Mouse (Mus musculus) heart, embryonic 15.5 days (tissue): ENCODE measurements at regions not wholly inside any gene's neighbourhood (a gene's known extent, or its start where the extent isn't known, plus 50 kb on each side); places are given as distances from the start of the nearest gene placed in this dataset.
"Not testable (repeated sequence)": the region's sequence is repeated elsewhere in the genome, so short reads cannot be mapped to it uniquely, and the experiment has no call there.

Experiments used
- ATAC-seq: fragments of 200-750 bp; cut with Nextera tagmentation; replicated peaks from 2 replicates; pipeline ENCODE4 v1.8.0; 2017; ENCODE audit warnings: low read depth, moderate TSS enrichment; ENCODE audit not compliant: insufficient number of reproducible peaks, insufficient read depth, low FRiP score
- H3K27ac ChIP-seq: fragments of 300-500 bp; sonication (generic); 2 replicates; pipeline ENCODE4 v1.5.1; 2015; ENCODE audit warnings: mild to moderate bottlenecking, inconsistent platforms
- H3K27me3 ChIP-seq: fragments of 300-500 bp; sonication (generic); 2 replicates; pipeline ENCODE4 v1.6.1; 2015; ENCODE audit warnings: inconsistent platforms
- H3K36me3 ChIP-seq: fragments of 300-500 bp; sonication (generic); 2 replicates; pipeline ENCODE4 v1.6.1; 2015; ENCODE audit warnings: mild to moderate bottlenecking, inconsistent platforms
- H3K4me1 ChIP-seq: fragments of 300-500 bp; sonication (generic); replicated peaks from 2 replicates; pipeline ENCODE4 v1.6.1; 2015; ENCODE audit warnings: inconsistent platforms
- H3K4me2 ChIP-seq: fragments of 300-500 bp; sonication (generic); 2 replicates; pipeline ENCODE4 v1.6.1; 2015; ENCODE audit warnings: inconsistent platforms, mild to moderate bottlenecking, moderate library complexity
- H3K4me3 ChIP-seq: fragments of 300-500 bp; sonication (generic); 2 replicates; pipeline ENCODE4 v1.5.1; 2015; ENCODE audit warnings: mild to moderate bottlenecking, inconsistent platforms
- H3K9ac ChIP-seq: fragments of 300-500 bp; sonication (generic); 2 replicates; pipeline ENCODE4 v1.6.1; 2015; ENCODE audit warnings: mild to moderate bottlenecking, inconsistent platforms
- H3K9me3 ChIP-seq: fragments of 300-500 bp; sonication (generic); replicated peaks from 2 replicates; pipeline ENCODE4 v1.6.1; 2016; ENCODE audit warnings: inconsistent platforms
- WGBS: fragments of 180-500 bp; shearing (Covaris S2); methylation state at CpG from one replicate; pipeline ENCODE4 v1.1.7; 2015; ENCODE audit warnings: mixed read lengths; 5-methylcytosine and 5-hydroxymethylcytosine counted together

GRCm38 (mm10) chr2:72648294-72648693 is 172.3 kb downstream of the Cdca7 start:
- H3K4me3 ChIP-seq = no peak overlapping the region
- H3K4me1 ChIP-seq = peaks cover 7% of the 10 kb centered on the region; the same call in 1 of the 2 replicates
- H3K4me2 ChIP-seq = no peak overlapping the region
- H3K9me3 ChIP-seq = no peaks in the 10 kb centered on the region
- no peak overlapping the region for H3K9ac ChIP-seq
- H3K36me3 ChIP-seq = no peaks in the 10 kb centered on the region
- no peak for ATAC-seq
- WGBS = 39% methylated on average over 5 of the region's 5 CpGs
- H3K27ac ChIP-seq = no peak overlapping the region
- H3K27me3 ChIP-seq = no peaks in the 10 kb centered on the region

DNA sequence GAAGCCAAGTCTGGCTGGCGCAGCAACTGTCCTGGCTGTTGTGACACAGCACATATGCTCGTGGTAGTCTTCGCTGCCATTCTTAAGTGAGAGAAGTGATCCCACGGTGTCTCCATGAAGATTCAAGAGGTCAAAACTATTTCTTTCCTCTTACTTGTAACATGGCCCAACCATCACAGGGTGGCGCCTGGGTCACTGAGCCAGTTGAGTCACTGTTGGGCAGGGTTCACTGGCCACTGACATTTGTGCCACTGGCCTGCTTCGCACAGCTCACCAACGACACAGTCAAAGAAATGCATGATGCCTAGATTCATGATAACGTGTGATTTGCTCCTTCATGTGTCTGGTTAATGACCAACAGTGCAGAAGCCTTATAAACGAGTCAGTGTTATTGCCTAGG is 179.9 kb downstream of the Cdca7 start:
- no peak for ATAC-seq
- H3K4me2 ChIP-seq = no peak overlapping the region
- H3K4me1 ChIP-seq = 0 out of 2 replicates have a peak, but pooled peaks cover 4% of the 10 kb centered on the region
- 71% methylated on average over 9 of the region's 9 CpGs for WGBS
- H3K9me3 ChIP-seq = no peaks in the 10 kb centered on the region
- no peaks in the 10 kb centered on the region for H3K36me3 ChIP-seq
- H3K27ac ChIP-seq = no peak overlapping the region
- H3K4me3 ChIP-seq = no peak overlapping the region
- no peak overlapping the region for H3K9ac ChIP-seq
- no peaks in the 10 kb centered on the region for H3K27me3 ChIP-seq

GRCm38 (mm10) chr2:72657101-72657920 is 181.4 kb downstream of the Cdca7 start:
- no peaks in the 10 kb centered on the region for H3K36me3 ChIP-seq
- H3K4me3 ChIP-seq = no peak overlapping the region
- H3K27ac ChIP-seq = no peak overlapping the region
- WGBS = 51% methylated on average over 10 of the region's 10 CpGs
- H3K9ac ChIP-seq = no peak overlapping the region
- H3K4me1 ChIP-seq = 0 out of 2 replicates have a peak, but pooled peaks cover 4% of the 10 kb centered on the region
- no peak for ATAC-seq
- H3K27me3 ChIP-seq = no peaks in the 10 kb centered on the region
- H3K4me2 ChIP-seq = no peak overlapping the region
- H3K9me3 ChIP-seq = no peaks in the 10 kb centered on the region

- Histone ChIP-seq H3K27me3 (no peaks in the 10 kb centered on the region), H3K9me3 (no peaks in the 10 kb centered on the region), H3K4me2 (no peak overlapping the region), H3K36me3 (no peaks in the 10 kb centered on the region), H3K9ac (no peak overlapping the region), H3K4me3 (no peak overlapping the region), H3K4me1 (0 out of 2 replicates have a peak, but pooled peaks cover 2% of the 10 kb centered on the region), H3K27ac (no peak overlapping the region)
- ATAC-seq = no peak
- 80% methylated on average over 7 of the region's 7 CpGs for WGBS
Observed at GRCm38 (mm10) chr2:72662396-72662795, 186.4 kb downstream of the Cdca7 start.

DNA sequence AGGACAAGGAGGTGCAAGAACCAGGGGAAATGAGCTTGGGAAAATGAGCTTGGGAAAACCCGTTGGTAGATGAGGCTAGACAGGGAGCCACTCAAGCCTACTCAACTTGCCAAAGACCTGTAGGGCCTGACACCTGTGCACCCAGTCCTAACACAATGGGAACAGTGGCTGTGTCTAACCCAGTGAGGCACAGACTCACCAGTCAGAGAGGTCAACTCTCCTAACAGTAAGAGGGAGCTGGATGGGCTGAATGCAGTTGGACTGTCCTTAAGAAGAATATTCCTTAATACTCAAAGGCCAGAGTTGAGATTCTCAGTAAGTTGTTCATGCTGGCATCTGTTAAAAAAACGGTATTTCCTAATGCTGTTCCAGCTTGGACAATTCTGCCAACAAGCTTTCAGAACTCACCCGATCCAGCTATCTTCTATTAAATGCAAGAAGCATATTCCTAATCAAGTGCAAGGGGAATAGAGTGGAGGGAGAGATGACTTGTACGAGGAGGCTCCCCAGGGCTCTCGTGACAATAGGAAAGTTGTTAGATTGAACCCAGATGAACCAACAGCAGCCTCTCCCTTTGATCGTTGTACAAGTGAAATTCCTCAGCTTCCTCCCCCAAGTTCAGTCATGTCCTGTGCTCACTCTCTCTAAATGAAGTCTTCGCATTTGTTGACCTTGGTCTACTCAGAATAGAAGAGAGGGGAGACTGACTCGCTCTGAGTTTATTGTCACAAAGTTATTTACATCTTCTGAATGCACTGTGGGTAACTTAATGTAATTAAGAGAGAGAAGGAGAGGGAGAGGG is 187.2 kb downstream of the Cdca7 start:
- 60% methylated on average over 8 of the region's 8 CpGs for WGBS
- Histone ChIP-seq H3K9ac (no peak overlapping the region), H3K9me3 (no peaks in the 10 kb centered on the region), H3K36me3 (no peaks in the 10 kb centered on the region), H3K4me3 (no peak overlapping the region), H3K4me2 (no peak overlapping the region), H3K27ac (no peak overlapping the region), H3K4me1 (no peaks in the 10 kb centered on the region), H3K27me3 (no peaks in the 10 kb centered on the region)
- no peak for ATAC-seq

DNA sequence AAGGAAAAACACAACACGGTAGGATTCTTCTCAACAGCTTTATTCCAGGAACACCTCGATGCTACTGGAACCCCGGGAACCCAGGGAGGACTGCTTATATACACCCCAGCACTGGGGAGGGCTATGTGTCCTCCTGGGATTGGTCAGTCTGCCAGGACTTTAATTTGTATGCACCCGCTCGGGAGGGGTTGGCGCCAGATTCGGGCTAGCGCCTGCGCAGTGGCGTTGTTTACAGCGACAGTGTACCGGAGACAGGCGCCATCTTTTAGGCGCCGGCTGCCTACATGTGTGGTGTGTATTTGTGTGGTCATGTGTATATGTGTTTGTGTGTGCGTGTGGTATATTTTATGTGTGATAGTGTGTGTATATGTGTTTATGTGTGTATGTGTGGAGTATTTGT is 191.4 kb downstream of the Cdca7 start:
- H3K27me3 ChIP-seq, H3K9me3 ChIP-seq, ATAC-seq, H3K36me3 ChIP-seq, H3K4me1 ChIP-seq, H3K4me2 ChIP-seq, H3K4me3 ChIP-seq, H3K27ac ChIP-seq, H3K9ac ChIP-seq: not testable (repeated sequence)
- 93% methylated on average over 16 of the region's 16 CpGs for WGBS

DNA sequence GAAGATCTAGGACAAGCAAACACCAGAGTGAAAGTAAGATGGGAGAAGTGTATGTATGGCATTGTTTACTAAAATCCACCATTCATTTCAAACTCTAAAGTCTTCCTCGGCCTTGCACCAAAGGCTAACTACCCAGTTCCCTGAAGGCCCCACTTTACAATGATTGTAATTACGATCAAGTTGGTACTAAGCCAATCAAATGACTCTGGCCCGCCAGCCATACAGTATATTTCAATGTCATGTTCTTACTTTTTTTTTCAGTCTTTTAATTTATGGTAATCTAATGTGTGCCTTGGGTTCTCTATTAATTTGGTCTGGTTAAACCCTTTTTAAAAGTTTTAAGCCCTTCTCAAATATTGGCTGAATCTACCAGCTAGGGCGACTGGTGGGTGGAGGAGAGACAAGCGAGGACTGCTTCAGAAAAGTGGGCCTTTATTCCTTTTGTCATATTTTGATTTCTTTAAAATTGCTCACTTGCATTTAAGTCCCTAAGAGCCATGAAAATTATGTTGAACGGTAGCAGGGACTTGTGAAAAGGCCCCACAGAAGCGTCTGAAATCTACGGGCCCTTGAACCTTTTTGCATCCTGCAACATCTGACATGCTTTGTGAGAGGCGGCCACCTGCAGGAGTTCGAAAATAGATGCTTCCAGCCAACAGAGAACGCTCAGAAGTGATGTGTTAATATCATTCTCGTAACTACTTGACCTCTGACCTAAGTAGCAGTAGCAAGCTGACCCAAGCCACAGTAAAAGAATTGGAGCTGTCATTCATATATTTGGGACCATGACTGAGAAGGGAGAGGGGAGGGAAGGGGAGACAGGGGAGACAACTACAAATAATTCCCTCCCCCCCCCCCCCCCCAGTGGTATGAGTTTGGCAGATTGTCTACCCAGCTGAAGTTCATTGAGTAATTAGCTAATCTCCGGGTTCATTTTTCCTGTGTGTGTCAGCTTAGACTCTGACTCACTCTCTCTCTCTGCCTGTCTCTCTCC is 197.2 kb downstream of the Cdca7 start:
- H3K27ac ChIP-seq = no peak overlapping the region

DNA sequence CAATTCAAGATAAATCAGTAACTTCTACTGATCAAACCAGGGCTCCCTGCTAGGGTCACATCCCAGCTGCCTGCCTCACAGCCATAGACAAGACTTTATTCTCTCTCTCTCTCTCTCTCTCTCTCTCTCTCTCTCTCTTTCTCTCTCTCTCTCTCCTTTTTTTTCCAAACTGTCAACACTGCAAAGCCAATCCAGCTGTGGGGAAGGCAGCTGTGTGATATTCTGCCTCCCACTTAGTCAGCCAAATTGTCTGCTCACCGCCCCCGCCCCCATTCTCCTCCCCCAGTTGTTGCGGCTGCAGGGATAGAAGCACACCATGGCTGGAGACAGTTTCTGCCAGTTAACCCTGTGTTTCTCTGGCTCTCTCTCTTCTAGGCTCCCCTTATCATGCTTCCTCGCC is 198.3 kb downstream of the Cdca7 start:
- H3K4me3 ChIP-seq = no peak overlapping the region
- H3K27ac ChIP-seq = no peak overlapping the region
- H3K4me2 ChIP-seq = 0 out of 2 replicates have a peak overlapping the region, but pooled peaks have one; percentile 13
- no peaks in the 10 kb centered on the region for H3K9me3 ChIP-seq
- no peaks in the 10 kb centered on the region for H3K36me3 ChIP-seq
- no peak; the same call in 1 of the 2 replicates for ATAC-seq
- H3K9ac ChIP-seq = no peak overlapping the region
- 15% methylated on average over 4 of the region's 4 CpGs for WGBS
- peaks cover 12% of the 10 kb centered on the region for H3K4me1 ChIP-seq
- peaks cover 5% of the 10 kb centered on the region; the same call in 1 of the 2 replicates for H3K27me3 ChIP-seq

More for the DNA sequence above, 197.2 kb downstream of the Cdca7 start:
- ATAC-seq = no peak
- H3K9ac ChIP-seq = no peak overlapping the region
- H3K4me1 ChIP-seq = peaks cover 12% of the 10 kb centered on the region
- 56% methylated on average over 13 of the region's 13 CpGs for WGBS
- no peaks in the 10 kb centered on the region for H3K36me3 ChIP-seq
- no peak overlapping the region for H3K4me2 ChIP-seq
- no peak overlapping the region for H3K4me3 ChIP-seq
- peaks cover under 1% of the 10 kb centered on the region; the same call in 1 of the 2 replicates for H3K27me3 ChIP-seq
- no peaks in the 10 kb centered on the region for H3K9me3 ChIP-seq

DNA sequence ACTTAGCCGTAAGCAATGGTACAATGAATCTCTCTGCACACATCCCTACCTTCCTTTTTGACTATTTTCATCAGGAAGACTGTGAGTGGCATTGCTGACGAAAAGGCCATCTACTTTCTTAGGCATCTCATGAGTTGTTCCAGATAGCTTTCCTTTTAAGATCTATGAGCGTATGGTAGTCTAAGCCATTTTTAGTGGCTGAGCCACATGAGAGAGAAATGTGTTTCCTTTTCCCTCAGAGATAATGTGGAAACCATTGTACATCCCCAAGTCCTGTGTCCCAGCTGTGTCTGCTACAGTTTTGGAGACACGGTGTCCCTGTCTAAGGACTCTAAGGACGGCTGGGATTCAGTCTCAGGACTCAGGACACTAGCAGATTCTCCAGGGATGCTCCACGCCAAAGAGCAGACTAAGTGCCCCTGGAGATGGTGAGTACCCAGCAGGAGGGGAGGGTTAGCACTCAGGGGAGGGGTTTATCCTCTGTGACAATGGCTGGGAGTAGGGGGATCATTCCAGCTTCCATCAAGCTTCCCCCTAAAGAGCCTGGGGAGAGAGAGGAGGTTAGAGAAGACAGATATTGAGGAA is 199.0 kb downstream of the Cdca7 start:
- H3K4me2 ChIP-seq = no peak overlapping the region
- H3K9ac ChIP-seq = no peak overlapping the region
- peaks cover 12% of the 10 kb centered on the region for H3K4me1 ChIP-seq
- 56% methylated on average over 6 of the region's 6 CpGs for WGBS
- no peak overlapping the region for H3K27ac ChIP-seq
- peaks cover 5% of the 10 kb centered on the region; the same call in 1 of the 2 replicates for H3K27me3 ChIP-seq
- no peaks in the 10 kb centered on the region for H3K36me3 ChIP-seq
- ATAC-seq = no peak
- no peak overlapping the region for H3K4me3 ChIP-seq
- H3K9me3 ChIP-seq = no peaks in the 10 kb centered on the region

- Histone ChIP-seq H3K9ac (no peak overlapping the region), H3K4me1 (peaks cover 12% of the 10 kb centered on the region), H3K9me3 (no peaks in the 10 kb centered on the region), H3K36me3 (no peaks in the 10 kb centered on the region), H3K27ac (no peak overlapping the region), H3K4me2 (no peak overlapping the region), H3K4me3 (no peak overlapping the region), H3K27me3 (0 out of 2 replicates have a peak, but pooled peaks cover 5% of the 10 kb centered on the region)
- 81% methylated on average over 8 of the region's 8 CpGs for WGBS
- ATAC-seq = no peak
Observed at GRCm38 (mm10) chr2:72677731-72678130, 201.8 kb downstream of the Cdca7 start.
